Mouse (Mus musculus) kidney, embryonic 15.5 days (tissue): Measurements from ENCODE around the gene Rtraf. TPM values are rescaled to one million over a fixed set of nuclear protein-coding genes. Genes with fewer than 3 reads are reported as not detected.

Experiments
- ATAC-seq: fragments of 200-750 bp; cut with Nextera tagmentation; replicated peaks from 2 replicates; pipeline ENCODE4 v1.8.0; 2017; ENCODE audit warnings: moderate TSS enrichment; ENCODE audit not compliant: low FRiP score
- H3K27ac ChIP-seq: fragments of 300-500 bp; sonication (generic); 2 replicates; pipeline ENCODE4 v1.5.1; 2015; ENCODE audit warnings: mild to moderate bottlenecking, inconsistent platforms
- H3K27me3 ChIP-seq: fragments of 300-500 bp; sonication (generic); 2 replicates; pipeline ENCODE4 v1.6.1; 2015; ENCODE audit warnings: inconsistent platforms
- H3K36me3 ChIP-seq: fragments of 300-500 bp; sonication (generic); 2 replicates; pipeline ENCODE4 v1.6.1; 2015; ENCODE audit warnings: inconsistent platforms
- H3K4me1 ChIP-seq: fragments of 300-500 bp; sonication (generic); 2 replicates; pipeline ENCODE4 v1.6.1; 2015; ENCODE audit warnings: inconsistent platforms
- H3K4me2 ChIP-seq: fragments of 300-500 bp; sonication (generic); 2 replicates; pipeline ENCODE4 v1.6.1; 2015; ENCODE audit warnings: moderate library complexity, mild to moderate bottlenecking, inconsistent platforms
- H3K4me3 ChIP-seq: fragments of 300-500 bp; sonication (generic); replicated peaks from 2 replicates; pipeline ENCODE4 v1.5.1; 2015; ENCODE audit warnings: mild to moderate bottlenecking, inconsistent platforms
- H3K9ac ChIP-seq: fragments of 300-500 bp; sonication (generic); 2 replicates; pipeline ENCODE4 v1.6.1; 2015; ENCODE audit warnings: mild to moderate bottlenecking, inconsistent platforms
- H3K9me3 ChIP-seq: fragments of 300-500 bp; sonication (generic); replicated peaks from 2 replicates; pipeline ENCODE4 v1.6.1; 2016; ENCODE audit warnings: inconsistent platforms
- WGBS: fragments of 180-500 bp; shearing (Covaris S2); methylation state at CpG from one replicate; pipeline ENCODE4 v1.1.7; 2015; ENCODE audit warnings: mixed read lengths; 5-methylcytosine and 5-hydroxymethylcytosine counted together
- polyA plus RNA-seq: library from polyadenylated mRNA; unstranded; fragments of >200 nt; fragmentation: Nextera tagmentation; extraction: Ambion mirVana; gene quantifications from 2 replicates; pipeline ENCODE4 v1.2.1, GENCODE M21; 2015

The Rtraf gene
- polyA plus RNA-seq, 1 experiment from 2014 or later = 211 TPM

- Histone ChIP-seq H3K27ac (peak overlapping the region; percentile 42; the same call in 1 of the 2 replicates), H3K4me3 (no peak overlapping the region), H3K9me3 (no peaks in the 10 kb centered on the region), H3K27me3 (no peaks in the 10 kb centered on the region), H3K4me2 (no peak overlapping the region), H3K36me3 (peaks cover 22% of the 10 kb centered on the region), H3K4me1 (peaks cover 83% of the 10 kb centered on the region), H3K9ac (no peak overlapping the region)
- 27% methylated on average over 1 of the region's 1 CpGs for WGBS
- peak; percentile 78 for ATAC-seq
Observed at GRCm38 (mm10) chr14:19766380-19766649, 57.3 kb downstream of the Rtraf start.

DNA sequence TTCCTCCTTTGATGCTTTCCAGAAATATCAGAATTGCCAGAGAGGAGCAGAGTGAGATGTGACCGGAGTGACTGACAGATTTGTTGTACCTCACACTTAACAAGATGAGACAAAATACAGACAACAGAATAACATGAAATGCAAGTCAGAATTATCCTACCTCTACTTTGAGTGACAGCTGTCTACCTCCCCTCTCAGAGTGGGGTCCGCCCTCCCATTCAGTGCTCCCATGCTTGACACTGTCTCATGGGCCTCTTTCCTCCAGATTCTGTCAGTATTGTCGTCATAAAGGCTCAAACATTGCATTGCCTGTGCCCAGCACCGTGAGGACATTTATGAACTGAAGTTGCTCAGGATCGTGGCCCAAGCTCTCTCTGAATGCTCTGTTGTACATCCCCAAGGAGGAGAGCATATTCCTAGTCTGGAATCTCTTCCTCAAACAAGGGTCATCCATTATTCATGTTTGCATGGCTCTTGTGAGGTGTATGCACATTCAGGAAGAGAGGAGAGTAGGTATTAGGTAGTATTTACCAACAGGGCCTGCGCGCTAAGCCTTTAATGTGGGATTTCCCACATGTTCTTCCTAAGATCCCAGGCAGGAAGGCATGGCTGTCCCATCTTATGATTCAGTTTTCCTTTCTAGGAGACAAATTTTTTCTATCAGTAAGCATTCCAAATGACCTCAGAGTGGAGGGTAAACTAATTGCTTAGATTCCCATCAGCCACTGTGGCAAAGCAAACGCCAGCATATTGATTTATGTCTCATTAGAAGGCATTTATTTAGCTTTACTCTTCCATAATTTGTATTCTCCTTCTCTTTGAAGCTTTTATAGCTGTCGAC, 57.9 kb downstream of the Rtraf start:
- H3K4me3 ChIP-seq = no peak overlapping the region
- no peaks in the 10 kb centered on the region for H3K9me3 ChIP-seq
- no peak; the same call in 1 of the 2 replicates for ATAC-seq
- H3K27me3 ChIP-seq = no peaks in the 10 kb centered on the region
- peaks cover 22% of the 10 kb centered on the region for H3K36me3 ChIP-seq
- peak overlapping the region; percentile 59 for H3K27ac ChIP-seq
- H3K4me2 ChIP-seq = no peak overlapping the region
- no peak overlapping the region for H3K9ac ChIP-seq
- H3K4me1 ChIP-seq = peaks cover 83% of the 10 kb centered on the region
- WGBS = 67% methylated on average over 9 of the region's 9 CpGs

DNA sequence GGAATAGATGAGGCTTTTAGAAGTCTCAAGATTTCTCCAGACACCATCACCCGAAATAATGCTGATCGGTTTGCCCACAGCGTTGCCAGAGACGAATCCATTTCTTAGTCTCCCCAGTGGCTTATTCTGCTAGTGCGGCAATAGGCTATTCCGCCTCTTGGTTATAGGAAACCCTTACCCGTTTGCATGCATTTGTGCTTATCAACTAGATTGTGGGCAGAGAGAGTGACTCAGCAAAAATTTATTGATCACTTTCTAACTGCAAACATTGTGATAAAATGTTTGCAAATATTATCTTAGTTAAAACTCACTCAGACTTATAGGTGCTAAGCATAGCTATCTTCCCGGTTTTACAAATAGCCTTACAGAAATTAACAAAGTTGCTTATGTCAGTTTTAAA, 59.3 kb downstream of the Rtraf start:
- Histone ChIP-seq H3K4me2 (peak overlapping the region; percentile 4; the same call in 1 of the 2 replicates), H3K27me3 (no peaks in the 10 kb centered on the region), H3K9me3 (no peaks in the 10 kb centered on the region), H3K27ac (peak overlapping the region; percentile 77), H3K4me1 (peaks cover 81% of the 10 kb centered on the region), H3K4me3 (no peak overlapping the region), H3K36me3 (peaks cover 22% of the 10 kb centered on the region), H3K9ac (no peak overlapping the region)
- no peak for ATAC-seq
- 75% methylated on average over 8 of the region's 8 CpGs for WGBS

DNA sequence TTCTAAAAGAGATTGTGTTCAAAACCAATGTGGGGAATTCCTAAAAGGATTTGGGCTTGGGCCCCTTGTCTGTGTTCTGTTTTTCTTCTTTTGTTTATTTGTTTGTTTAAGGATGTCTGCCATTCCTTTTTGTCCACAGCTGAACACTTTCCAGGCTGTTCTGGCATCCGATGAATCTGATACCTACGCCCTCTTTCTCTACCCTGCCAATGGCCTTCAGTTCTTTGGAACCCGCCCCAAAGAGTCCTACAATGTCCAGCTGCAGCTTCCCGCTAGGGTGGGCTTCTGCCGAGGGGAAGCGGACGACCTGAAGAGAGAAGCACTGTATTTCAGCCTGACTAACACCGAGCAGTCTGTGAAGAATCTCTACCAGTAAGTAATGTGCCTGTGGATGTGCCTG, 60.1 kb downstream of the Rtraf start:
- peaks cover 18% of the 10 kb centered on the region for H3K36me3 ChIP-seq
- H3K4me1 ChIP-seq = peaks cover 80% of the 10 kb centered on the region
- H3K4me3 ChIP-seq = peak overlapping the region; percentile 1; the same call in 1 of the 2 replicates
- ATAC-seq = peak; percentile 41; the same call in 1 of the 2 replicates
- no peak overlapping the region for H3K9ac ChIP-seq
- H3K27me3 ChIP-seq = no peaks in the 10 kb centered on the region
- no peaks in the 10 kb centered on the region for H3K9me3 ChIP-seq
- H3K4me2 ChIP-seq = peak overlapping the region; percentile 4
- 22% methylated on average over 8 of the region's 8 CpGs for WGBS
- H3K27ac ChIP-seq = peak overlapping the region; percentile 77

- WGBS = 50% methylated on average over 4 of the region's 4 CpGs
- Histone ChIP-seq H3K4me1 (peaks cover 74% of the 10 kb centered on the region), H3K4me2 (no peak overlapping the region), H3K9me3 (no peaks in the 10 kb centered on the region), H3K27me3 (no peaks in the 10 kb centered on the region), H3K9ac (no peak overlapping the region), H3K27ac (0 out of 2 replicates have a peak overlapping the region, but pooled peaks have one; percentile 13), H3K4me3 (no peak overlapping the region), H3K36me3 (peaks cover 23% of the 10 kb centered on the region)
- ATAC-seq = no peak
Observed at GRCm38 (mm10) chr14:19762014-19762413, 61.6 kb downstream of the Rtraf start.

Other genes starting within 250 kb of the Rtraf start
- 1.6 and 2.4 TPM in 2 replicates for gene Gm2237, start 238.7 kb downstream of the Rtraf start, polyA plus RNA-seq
- not detected in 2 replicates for gene Gm5458, start 221.2 kb downstream of the Rtraf start, polyA plus RNA-seq
- gene Nid2, start 72.6 kb downstream of the Rtraf start, polyA plus RNA-seq = 104 and 128 TPM in 2 replicates
- gene Gng2, start 153.8 kb upstream of the Rtraf start, polyA plus RNA-seq = 51.1 and 56.5 TPM in 2 replicates